Mouse (Mus musculus) macrophage (primary cell): ENCODE results near the gene Rhbdd1. TPM values are rescaled to one million over a fixed set of nuclear protein-coding genes. Genes with fewer than 3 reads are reported as not detected.

Source experiments
- H3K27ac ChIP-seq: fragments of 350-480 bp; formaldehyde crosslinking; 2 replicates; pipeline ENCODE4 v1.9.0; 2021
- H3K36me3 ChIP-seq: fragments of 350-480 bp; formaldehyde crosslinking; 2 replicates; pipeline ENCODE4 v1.9.0; 2021; ENCODE audit errors: inconsistent target
- H3K4me3 ChIP-seq: fragments of 350-480 bp; formaldehyde crosslinking; 2 replicates; pipeline ENCODE4 v1.9.0; 2021; ENCODE audit errors: inconsistent target
- H3K79me2 ChIP-seq: fragments of 350-480 bp; formaldehyde crosslinking; 2 replicates; pipeline ENCODE4 v1.9.0; 2021; ENCODE audit errors: inconsistent target
- WGBS: methylation state at CpG from one replicate; pipeline ENCODE4 v1.1.7; 2026; ENCODE audit warnings: inconsistent platforms; ENCODE audit not compliant: missing documents; 5-methylcytosine and 5-hydroxymethylcytosine counted together
- polyA plus RNA-seq: library from polyadenylated mRNA; stranded (reverse); fragments of 250-400 nt; gene quantifications from 3 replicates; pipeline ENCODE4 v1.2.4, GENCODE M21; 2018; ENCODE audit warnings: inconsistent platforms

Gene Rhbdd1
- polyA plus RNA-seq, 1 experiment from 2014 or later, result 26.6 TPM

DNA sequence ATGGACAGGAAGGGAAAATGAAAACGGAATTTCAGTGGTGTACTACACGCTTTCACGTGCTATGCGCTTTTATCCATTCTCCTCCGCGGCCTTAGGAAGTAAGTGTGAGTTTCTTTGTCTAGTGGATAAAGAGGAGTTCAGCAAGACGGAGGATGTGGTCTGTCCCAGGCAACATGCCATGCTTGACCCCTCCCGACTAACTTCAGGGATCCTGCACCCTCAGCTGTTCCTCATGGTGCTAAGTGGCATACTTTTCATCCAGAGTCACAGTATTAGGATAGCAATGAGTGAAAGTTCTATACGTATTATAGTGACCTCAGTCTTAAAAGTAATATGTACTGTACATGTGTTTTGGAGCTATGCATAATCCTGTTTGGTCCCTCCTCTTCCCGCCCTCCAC is 4.6 kb downstream of the Rhbdd1 start:
- Histone ChIP-seq H3K4me3 (no peak overlapping the region), H3K79me2 (peaks cover 85% of the 10 kb centered on the region), H3K27ac (no peak overlapping the region), H3K36me3 (no peaks in the 10 kb centered on the region)
- WGBS, result 98% methylated on average over 10 of the region's 10 CpGs

DNA sequence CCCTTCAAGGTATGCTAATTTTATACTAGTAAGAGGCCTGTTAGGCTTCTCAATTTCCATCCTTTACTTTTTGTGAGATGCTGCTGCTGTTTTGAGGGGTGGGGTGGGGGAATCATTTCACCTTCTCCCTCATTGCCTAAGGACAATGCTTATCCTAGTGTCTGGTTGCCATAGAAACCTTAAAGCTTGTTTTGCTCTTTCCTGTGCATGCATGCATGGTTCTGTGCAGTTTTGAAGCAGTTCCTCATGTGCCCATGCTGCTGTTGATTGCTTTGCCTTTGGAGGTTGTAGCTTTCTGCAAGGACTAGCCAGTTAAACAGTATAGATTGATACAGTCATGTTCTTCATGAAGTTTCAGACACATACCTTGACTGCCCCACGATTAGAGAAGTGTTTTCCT is 5.2 kb downstream of the Rhbdd1 start:
- WGBS, result 100% methylated on average over 1 of the region's 1 CpGs
- Histone ChIP-seq H3K79me2 (peaks cover 86% of the 10 kb centered on the region), H3K36me3 (no peaks in the 10 kb centered on the region), H3K4me3 (no peak overlapping the region), H3K27ac (no peak overlapping the region)

DNA sequence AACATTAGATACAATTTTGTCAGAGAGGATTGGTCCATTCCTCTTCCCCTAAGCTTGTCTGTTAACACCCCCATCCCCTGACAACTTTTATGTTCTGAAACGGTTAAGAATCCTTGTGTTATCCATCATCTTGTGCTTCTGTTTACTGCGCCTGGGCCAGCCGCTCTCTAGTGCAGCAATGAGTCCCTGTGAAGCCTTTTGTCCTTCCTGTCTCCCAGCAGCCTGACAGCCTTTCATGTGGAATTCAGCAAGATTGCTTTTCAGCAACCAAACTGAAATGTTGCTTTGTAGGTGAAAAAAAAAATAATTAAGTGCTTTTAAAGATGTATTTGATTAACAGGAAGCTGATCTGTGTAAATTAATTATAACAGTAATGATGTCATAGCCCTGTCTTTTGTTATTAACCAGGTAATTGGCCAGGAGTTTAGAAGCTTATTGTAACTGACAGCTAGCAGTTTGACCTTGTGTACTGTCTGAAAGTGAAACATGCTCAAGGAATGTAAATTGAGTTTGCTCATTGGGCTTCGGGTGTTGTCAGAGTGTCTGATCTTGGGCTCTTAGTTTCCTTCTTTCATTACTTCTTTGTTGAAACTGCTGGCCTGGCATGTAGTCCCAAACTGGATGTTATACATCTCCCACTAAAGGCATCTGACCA is 8.0 kb downstream of the Rhbdd1 start:
- WGBS, result 88% methylated on average over 4 of the region's 4 CpGs

DNA sequence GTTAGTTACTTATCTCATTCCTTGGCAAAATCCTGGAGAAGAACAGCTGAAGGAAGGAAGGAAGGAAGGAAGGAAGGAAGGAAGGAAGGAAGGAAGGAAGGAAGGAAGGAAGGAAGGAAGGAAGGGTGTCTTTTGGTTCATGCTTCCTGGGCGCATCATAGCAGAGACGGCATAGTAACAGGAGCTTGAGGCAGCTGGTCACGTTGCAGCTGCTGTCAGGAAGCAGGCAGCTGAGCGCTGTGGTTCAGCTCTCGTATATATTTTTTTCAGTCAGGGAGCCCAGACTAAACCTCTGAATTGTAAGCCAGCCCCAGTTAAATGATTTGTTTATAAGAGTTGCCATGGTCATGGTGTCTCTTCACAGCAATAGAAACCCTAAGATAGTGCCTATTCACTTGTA is 9.9 kb downstream of the Rhbdd1 start:
- H3K79me2 ChIP-seq, result peaks cover 69% of the 10 kb centered on the region
- H3K36me3 ChIP-seq, result no peaks in the 10 kb centered on the region
- H3K27ac ChIP-seq, result no peak overlapping the region
- H3K4me3 ChIP-seq, result no peak overlapping the region
- 95% methylated on average over 5 of the region's 5 CpGs for WGBS

More for the DNA sequence above, 8.0 kb downstream of the Rhbdd1 start:
- no peaks in the 10 kb centered on the region for H3K36me3 ChIP-seq
- peaks cover 82% of the 10 kb centered on the region for H3K79me2 ChIP-seq
- no peak overlapping the region for H3K4me3 ChIP-seq
- H3K27ac ChIP-seq, result no peak overlapping the region

DNA sequence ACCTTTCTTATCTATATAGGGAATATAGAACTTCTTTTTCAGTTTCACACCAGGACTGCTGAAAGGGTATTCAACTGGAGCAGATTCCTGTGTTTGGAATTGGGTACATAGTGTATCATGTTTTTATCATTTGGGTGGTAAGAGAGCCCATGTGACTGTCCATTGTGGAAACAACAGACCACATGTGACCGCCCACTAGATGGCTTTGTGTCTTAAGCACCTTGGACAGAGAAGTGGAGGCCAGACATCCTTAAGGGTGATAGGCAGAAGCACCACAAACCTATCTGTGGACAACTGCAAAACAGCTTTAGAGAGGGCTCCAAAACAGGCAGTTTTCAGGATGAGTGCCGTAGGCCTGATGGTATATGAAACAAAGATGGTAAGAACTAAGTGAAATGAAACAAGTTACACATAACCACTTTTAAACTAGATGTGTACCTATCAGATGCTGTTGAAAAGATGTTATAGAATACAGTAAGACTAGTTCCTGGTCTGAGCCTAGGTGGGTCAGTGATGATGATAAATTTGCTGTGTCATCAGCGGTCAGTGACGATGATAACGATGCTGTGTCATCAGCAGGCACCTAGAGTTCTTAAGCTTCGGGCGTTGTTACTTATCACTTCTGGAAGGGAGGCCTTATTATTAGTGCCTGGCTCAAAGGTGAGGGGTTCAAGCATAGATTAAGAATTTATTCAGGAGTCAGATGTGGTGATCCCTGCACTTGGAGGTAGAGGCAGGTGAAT is 12.0 kb downstream of the Rhbdd1 start:
- Histone ChIP-seq H3K4me3 (no peak overlapping the region), H3K79me2 (peaks cover 48% of the 10 kb centered on the region; the same call in 1 of the 2 replicates), H3K36me3 (no peaks in the 10 kb centered on the region), H3K27ac (no peak overlapping the region)
- WGBS, result 94% methylated on average over 7 of the region's 7 CpGs

DNA sequence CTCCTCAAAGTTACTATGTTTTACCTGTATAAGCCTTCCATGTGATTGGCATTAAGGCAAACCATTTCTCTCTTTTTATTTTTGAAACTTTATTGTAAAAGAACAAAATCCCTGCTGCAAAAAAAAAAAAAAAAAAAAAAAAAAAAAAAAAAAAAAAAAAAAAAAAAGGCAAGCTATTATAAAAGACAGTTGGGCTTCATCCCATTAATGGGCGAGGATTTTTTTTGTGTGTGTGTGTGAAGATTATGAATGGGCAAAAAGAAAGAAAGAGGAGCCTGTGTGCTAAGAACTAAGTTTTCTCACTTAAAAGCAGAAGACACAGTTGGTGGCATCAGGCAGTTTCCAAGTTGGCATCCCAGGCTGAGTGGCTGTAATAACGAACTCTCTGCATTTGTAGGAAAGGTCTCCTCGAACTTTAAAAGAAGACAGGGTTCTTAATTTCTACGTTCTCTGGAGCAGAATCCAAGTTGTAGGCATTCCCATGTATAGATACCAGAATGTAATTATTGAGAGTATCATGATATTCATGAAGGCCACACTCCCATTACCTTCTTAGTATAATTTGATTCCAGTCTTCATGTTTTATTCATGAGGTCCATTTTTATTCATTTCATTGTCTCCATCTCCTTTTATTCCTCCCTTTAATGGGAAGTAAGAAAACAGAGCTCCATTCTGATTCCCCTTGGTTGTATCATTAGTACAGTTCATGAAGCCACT is 13.1 kb downstream of the Rhbdd1 start:
- H3K79me2 ChIP-seq, result peaks cover 36% of the 10 kb centered on the region; the same call in 1 of the 2 replicates
- WGBS, result 96% methylated on average over 4 of the region's 4 CpGs
- H3K4me3 ChIP-seq, result no peak overlapping the region
- H3K36me3 ChIP-seq, result no peaks in the 10 kb centered on the region
- H3K27ac ChIP-seq, result no peak overlapping the region

DNA sequence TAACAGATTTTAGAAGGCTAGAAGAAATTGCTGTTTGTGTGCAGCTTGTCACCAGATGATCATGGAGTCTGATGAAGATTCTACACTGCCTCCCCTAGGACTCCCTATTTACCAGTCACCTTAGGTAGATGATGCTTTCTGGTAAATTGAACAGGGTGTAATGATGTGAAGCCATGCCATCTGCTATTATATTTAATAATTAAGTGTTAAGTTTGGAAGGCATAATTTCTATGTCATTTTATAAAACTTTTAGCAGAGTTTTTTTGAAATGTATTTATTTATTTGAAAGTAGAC is 13.6 kb downstream of the Rhbdd1 start:
- H3K4me3 ChIP-seq, result no peak overlapping the region
- H3K36me3 ChIP-seq, result no peaks in the 10 kb centered on the region
- peaks cover 32% of the 10 kb centered on the region; the same call in 1 of the 2 replicates for H3K79me2 ChIP-seq
- no peak overlapping the region for H3K27ac ChIP-seq

DNA sequence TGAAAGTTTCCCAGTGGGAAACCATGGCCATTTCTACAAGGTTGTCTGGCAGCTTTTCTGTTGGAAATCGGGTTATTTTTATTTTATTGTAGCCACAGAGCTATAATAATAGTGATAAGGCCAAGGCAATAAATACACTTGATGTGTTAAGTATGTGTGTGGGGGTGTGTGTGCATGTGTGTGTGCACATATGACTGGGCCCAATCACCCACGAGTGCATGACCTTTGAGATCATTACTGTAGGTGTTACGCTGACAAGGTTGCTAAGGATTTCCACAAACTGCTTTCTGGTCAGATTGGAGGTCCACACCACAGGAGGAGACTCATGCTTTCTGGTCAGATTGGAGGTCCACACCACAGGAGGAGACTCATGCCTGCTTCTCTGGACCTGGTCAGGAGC is 18.3 kb downstream of the Rhbdd1 start:
- Histone ChIP-seq H3K27ac (no peak overlapping the region), H3K79me2 (peaks cover 3% of the 10 kb centered on the region; the same call in 1 of the 2 replicates), H3K36me3 (no peaks in the 10 kb centered on the region), H3K4me3 (no peak overlapping the region)
- WGBS, result 98% methylated on average over 3 of the region's 3 CpGs

DNA sequence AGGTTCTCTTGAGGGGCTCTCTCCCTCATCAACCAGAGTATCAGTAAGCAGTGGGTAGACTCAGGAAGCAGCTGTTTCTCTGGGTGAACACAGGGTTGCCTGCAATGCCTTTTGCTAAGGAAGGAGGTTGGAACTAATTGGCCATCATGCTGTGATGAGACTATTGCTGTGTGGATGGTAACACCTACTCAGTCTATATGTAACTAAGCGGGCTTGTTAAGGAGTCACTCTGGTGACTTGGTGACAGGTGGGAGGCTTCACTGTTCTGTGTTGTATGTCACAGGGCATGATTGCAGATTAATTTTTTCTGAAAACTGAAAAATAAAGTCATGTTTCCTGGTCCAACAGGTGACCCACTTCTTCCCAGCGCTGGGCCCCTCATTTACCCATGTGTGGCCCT is 36.8 kb downstream of the Rhbdd1 start:
- Histone ChIP-seq H3K36me3 (no peaks in the 10 kb centered on the region), H3K4me3 (no peak overlapping the region), H3K27ac (no peak overlapping the region), H3K79me2 (no peaks in the 10 kb centered on the region)
- 100% methylated on average over 2 of the region's 2 CpGs for WGBS

DNA sequence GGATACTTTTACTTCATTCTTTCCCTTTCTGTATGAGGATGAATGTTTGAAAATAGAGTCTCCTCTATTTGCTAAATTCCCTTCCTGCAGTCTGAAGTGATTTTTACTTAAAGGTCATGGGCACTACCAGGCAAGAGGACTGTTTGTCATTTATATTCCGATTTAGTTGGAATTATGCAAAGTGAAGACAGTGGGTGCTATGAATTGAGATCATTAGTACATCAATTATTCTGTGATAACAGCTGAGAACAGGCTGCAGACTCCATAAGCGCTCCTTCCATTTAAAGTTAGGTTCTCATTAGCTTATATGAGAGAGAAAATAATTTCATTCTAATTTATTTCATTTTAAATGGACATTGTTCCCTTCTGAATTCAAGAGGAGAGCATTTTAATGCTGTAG is 37.5 kb downstream of the Rhbdd1 start:
- no peaks in the 10 kb centered on the region for H3K79me2 ChIP-seq
- no peak overlapping the region for H3K27ac ChIP-seq
- WGBS, result 94% methylated on average over 2 of the region's 2 CpGs
- no peaks in the 10 kb centered on the region for H3K36me3 ChIP-seq
- no peak overlapping the region for H3K4me3 ChIP-seq

DNA sequence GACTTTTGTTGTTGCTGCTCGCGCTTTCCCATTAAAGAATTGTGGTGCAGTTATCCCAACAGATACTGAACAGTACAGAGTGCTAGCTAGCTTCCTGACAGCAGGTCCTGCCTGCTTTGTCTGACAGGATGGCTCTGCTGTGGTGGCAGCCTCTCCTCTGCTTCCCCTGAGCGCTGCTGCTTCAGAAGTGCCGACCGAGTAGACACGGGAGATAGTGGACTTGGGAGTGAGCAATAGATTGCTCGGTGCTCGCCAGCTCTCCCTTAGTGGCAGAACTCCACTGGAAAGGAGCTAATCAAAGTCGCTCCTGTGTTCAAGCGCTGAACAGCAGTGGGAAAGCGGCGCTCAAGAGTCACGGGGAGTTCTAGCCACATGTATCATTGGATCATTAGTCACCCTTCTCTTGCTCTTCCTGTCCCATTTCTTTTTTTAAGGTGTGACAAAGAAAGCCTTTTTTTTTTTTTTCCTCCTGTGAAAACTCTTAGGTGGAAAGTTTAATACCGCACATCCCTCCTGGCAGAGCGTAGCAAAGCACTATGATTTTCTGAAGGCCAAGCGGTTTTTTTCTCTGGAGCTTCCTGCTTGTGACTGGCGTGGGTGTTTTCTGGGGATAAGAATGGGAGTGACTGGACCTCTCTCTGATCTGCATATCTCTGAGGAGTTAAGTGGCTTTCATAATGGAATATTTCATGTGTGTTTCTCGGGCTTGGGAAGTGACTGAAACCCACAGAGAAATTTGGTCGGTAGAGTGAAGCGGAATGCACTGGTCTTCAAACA is 42.8 kb downstream of the Rhbdd1 start:
- Histone ChIP-seq H3K4me3 (no peak overlapping the region), H3K36me3 (no peaks in the 10 kb centered on the region), H3K79me2 (no peaks in the 10 kb centered on the region), H3K27ac (no peak overlapping the region)
- 93% methylated on average over 20 of the region's 20 CpGs for WGBS

DNA sequence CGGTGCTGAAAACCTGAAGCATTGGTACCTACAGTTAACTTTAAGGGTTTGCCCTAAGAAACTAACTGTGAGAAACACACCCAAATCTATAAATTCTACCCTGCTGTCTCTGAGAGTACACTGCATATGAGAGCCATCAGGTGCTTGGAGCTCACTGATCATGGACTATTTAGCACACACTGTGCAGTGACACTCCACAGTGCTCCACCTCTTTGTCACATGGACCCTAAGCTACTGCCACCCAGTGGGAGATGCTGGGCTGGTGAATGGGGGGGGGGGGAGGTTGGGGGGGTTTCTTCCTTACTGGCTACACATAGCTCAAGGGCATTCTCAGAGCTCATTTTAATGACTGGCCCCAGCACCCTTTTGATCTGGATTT is 43.4 kb downstream of the Rhbdd1 start:
- Histone ChIP-seq H3K79me2 (no peaks in the 10 kb centered on the region), H3K36me3 (no peaks in the 10 kb centered on the region), H3K4me3 (no peak overlapping the region), H3K27ac (no peak overlapping the region)
- 93% methylated on average over 1 of the region's 1 CpGs for WGBS

DNA sequence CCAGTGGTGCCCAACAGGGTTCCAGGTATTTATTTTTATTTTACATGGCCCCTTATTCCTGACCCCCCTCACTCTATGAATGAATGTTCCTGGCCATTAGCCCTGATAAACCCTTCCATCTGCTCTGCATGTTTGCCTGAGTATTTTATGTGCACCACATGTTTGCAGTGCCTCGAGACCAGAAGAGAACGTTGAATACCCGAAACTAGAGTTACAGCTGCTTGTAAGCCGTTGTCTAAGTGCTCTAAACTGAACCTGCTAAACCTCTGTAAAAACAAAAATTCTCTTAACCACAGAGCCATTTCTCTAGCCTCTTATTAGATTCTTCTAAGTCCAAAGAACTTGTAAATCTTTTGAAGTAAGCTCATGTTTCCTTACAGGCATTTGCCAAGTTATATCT is 45.0 kb downstream of the Rhbdd1 start:
- Histone ChIP-seq H3K36me3 (no peaks in the 10 kb centered on the region), H3K27ac (no peak overlapping the region), H3K4me3 (no peak overlapping the region), H3K79me2 (no peaks in the 10 kb centered on the region)
- WGBS, result 93% methylated on average over 4 of the region's 4 CpGs

DNA sequence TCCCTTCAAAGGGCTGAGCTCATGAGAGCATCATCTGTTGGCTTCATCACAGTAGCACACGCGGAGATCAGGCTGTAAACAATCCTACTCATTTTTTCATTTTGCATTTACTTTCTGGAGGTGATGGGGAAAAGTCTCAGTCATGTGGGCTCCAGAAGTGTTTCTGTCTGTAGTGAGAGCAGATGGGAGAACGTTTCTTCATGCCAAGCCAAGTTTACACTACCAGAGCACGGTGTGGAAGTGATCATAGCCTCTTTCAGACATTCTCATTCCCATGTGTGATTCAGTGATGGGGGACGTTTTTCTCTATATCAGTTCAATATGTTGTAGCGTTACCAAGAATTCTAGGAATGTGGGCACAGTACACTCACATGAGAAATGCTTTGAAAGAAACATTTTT is 45.9 kb downstream of the Rhbdd1 start:
- H3K4me3 ChIP-seq, result no peak overlapping the region
- no peak overlapping the region for H3K27ac ChIP-seq
- H3K79me2 ChIP-seq, result no peaks in the 10 kb centered on the region
- H3K36me3 ChIP-seq, result no peaks in the 10 kb centered on the region
- WGBS, result 94% methylated on average over 6 of the region's 6 CpGs

DNA sequence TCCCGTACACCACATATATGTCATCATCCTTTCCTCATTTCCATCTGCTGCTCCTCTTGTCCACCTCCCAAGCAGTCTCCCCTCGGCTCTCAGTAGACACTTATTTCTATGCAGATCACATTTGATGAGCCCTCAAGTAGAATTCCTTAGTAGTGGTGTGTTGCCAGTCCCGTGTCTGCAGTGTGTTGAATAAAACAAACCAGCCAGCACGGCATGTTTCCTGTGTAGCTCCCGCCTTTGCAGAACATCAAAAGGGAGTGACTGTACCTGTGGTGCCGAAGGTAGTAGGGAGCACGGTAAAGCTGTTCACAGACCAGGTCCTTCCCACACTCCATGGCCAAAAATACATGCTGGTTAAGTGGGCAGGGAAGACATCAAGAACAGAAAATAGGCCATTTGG is 47.8 kb downstream of the Rhbdd1 start:
- 94% methylated on average over 7 of the region's 7 CpGs for WGBS
- no peak overlapping the region for H3K27ac ChIP-seq

More for the DNA sequence above, 47.8 kb downstream of the Rhbdd1 start:
- H3K4me3 ChIP-seq, result no peak overlapping the region
- 0 out of 2 replicates have a peak, but pooled peaks cover 3% of the 10 kb centered on the region for H3K36me3 ChIP-seq
- H3K79me2 ChIP-seq, result no peaks in the 10 kb centered on the region
